Mouse (Mus musculus): ENCODE measurements around the gene Chmp1a. TPM values are rescaled to one million over a fixed set of nuclear protein-coding genes. Genes with fewer than 3 reads are reported as not detected.

The Chmp1a gene
- polyA plus RNA-seq, 1 experiment from 2014 or later = 90.6 TPM

DNA sequence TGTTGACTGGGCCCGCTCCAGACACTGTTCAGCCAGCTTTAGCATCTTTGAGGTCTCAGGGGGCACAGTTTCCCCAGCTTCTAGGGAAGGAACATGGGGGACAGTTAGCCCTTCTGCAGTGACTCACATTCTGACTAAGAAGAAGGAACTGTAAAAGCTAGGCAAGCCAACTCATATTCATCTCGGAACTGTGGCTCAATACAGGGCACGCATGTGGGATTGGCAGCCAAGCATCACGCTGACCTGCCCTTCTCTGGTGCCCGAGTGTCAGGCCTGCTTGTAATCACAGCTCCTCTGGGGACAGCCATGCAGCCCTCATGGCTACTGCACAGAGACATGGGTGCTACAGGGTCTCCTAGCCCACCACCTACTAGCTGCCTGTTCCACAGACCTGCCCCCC lies 38.4 kb upstream of the Chmp1a start:
- Histone ChIP-seq H3K4me2 (replicated peaks; ENCODE audit: low read depth, low read length) (no peak overlapping the region), H3K4me1 (ENCODE audit: control insufficient read depth, insufficient read depth, low read length) (peaks cover 11% of the 10 kb centered on the region; the same call in 1 of the 2 replicates), H3K9me3 (ENCODE audit: control insufficient read depth, low read depth, low read length) (no peaks in the 10 kb centered on the region), H3K27me3 (ENCODE audit: control insufficient read depth, insufficient read depth, low read length) (no peaks in the 10 kb centered on the region), H3K36me3 (ENCODE audit: control insufficient read depth, insufficient read depth, low read length) (peaks cover 47% of the 10 kb centered on the region), H3K9ac (replicated peaks; ENCODE audit: low read depth, low read length) (no peak overlapping the region), H3K27ac (ENCODE audit: low read length) (no peak overlapping the region), H3K4me3 (ENCODE audit: low read depth, low read length) (no peak overlapping the region)
- WGBS = 94% methylated on average over 5 of the region's 5 CpGs
- no peak for ATAC-seq (ENCODE audit: insufficient number of reproducible peaks, insufficient read depth, low FRiP score, low read depth)

DNA sequence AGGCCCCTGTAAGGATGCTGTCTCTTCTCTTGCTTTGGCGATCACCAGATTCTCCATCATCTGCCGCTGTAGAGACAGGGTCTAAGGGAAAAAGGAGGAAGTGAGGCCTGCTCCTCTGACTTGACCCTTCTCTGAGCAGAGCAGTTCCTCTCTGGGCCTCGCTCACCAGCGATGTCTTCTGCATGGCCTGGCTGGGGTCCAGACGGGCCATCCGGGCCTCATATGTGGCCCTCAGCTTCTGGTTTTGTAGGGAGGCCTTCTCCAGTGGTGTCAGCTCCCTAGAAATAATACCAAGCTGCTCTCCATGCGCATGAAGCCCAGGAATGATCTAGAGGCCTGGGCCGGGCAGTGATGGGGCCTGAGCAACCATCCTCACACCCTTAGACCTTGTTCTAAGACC lies 36.0 kb upstream of the Chmp1a start:
- H3K9ac ChIP-seq (replicated peaks; ENCODE audit: low read depth, low read length) = no peak overlapping the region
- no peak overlapping the region for H3K4me3 ChIP-seq (ENCODE audit: low read depth, low read length)
- no peaks in the 10 kb centered on the region for H3K9me3 ChIP-seq (ENCODE audit: control insufficient read depth, low read depth, low read length)
- H3K27me3 ChIP-seq (ENCODE audit: control insufficient read depth, insufficient read depth, low read length) = no peaks in the 10 kb centered on the region
- H3K36me3 ChIP-seq (ENCODE audit: control insufficient read depth, insufficient read depth, low read length) = peaks cover 65% of the 10 kb centered on the region
- H3K4me2 ChIP-seq (replicated peaks; ENCODE audit: low read depth, low read length) = no peak overlapping the region
- H3K4me1 ChIP-seq (ENCODE audit: control insufficient read depth, insufficient read depth, low read length) = peaks cover 5% of the 10 kb centered on the region; the same call in 1 of the 2 replicates
- WGBS = 94% methylated on average over 8 of the region's 8 CpGs
- H3K27ac ChIP-seq (ENCODE audit: low read length) = no peak overlapping the region
- no peak for ATAC-seq (ENCODE audit: insufficient number of reproducible peaks, insufficient read depth, low FRiP score, low read depth)

DNA sequence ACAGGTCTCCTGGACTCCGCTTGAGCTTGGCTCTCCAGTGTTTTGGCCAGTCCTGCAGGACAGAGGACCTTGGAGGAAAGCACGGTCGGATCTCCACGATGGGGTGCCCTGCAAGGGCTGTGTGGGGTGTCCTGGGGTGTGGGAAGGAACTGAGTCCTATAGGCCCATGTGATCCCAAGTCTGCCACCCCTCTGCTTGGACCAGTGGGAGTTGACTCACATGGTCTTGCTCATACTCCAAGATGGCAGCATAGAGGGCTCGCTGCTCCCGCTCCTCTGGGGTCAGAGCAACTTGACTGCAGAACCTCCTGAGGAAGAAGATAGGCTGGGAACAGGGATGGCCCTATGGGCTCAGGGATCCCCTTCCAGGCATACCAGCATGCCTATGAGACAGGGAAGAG lies 35.2 kb upstream of the Chmp1a start:
- Histone ChIP-seq H3K4me1 (ENCODE audit: control insufficient read depth, insufficient read depth, low read length) (no peaks in the 10 kb centered on the region), H3K27me3 (ENCODE audit: control insufficient read depth, insufficient read depth, low read length) (no peaks in the 10 kb centered on the region), H3K9me3 (ENCODE audit: control insufficient read depth, low read depth, low read length) (no peaks in the 10 kb centered on the region), H3K4me3 (ENCODE audit: low read depth, low read length) (no peak overlapping the region), H3K4me2 (replicated peaks; ENCODE audit: low read depth, low read length) (no peak overlapping the region), H3K9ac (replicated peaks; ENCODE audit: low read depth, low read length) (no peak overlapping the region), H3K27ac (ENCODE audit: low read length) (no peak overlapping the region), H3K36me3 (ENCODE audit: control insufficient read depth, insufficient read depth, low read length) (peaks cover 69% of the 10 kb centered on the region)
- ATAC-seq (ENCODE audit: insufficient number of reproducible peaks, insufficient read depth, low FRiP score, low read depth) = no peak
- 97% methylated on average over 6 of the region's 6 CpGs for WGBS

DNA sequence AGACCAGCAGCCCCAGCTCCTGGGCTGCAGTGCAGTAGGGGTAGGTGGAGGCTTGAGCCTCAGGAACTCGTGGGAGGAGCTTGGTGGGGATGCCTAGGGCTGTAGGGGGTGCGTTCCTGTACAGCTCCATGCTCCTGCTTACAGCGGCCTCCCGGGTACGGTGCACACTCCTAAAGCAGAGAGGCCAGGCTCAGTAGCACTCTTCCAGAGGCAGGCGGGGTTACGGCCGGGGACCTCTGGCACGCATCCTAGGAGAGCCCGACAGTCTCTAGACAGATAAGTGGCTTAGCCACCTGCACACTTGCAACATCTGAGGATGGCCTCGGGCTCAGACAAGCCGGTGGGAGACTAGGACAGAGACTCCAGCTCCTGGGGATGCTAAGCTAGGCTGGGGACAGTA lies 33.0 kb upstream of the Chmp1a start:
- 86% methylated on average over 12 of the region's 12 CpGs for WGBS
- no peak overlapping the region for H3K4me2 ChIP-seq (replicated peaks; ENCODE audit: low read depth, low read length)
- no peak for ATAC-seq (ENCODE audit: insufficient number of reproducible peaks, insufficient read depth, low FRiP score, low read depth)
- H3K27ac ChIP-seq (ENCODE audit: low read length) = no peak overlapping the region
- H3K36me3 ChIP-seq (ENCODE audit: control insufficient read depth, insufficient read depth, low read length) = peaks cover 61% of the 10 kb centered on the region
- no peaks in the 10 kb centered on the region for H3K4me1 ChIP-seq (ENCODE audit: control insufficient read depth, insufficient read depth, low read length)
- no peaks in the 10 kb centered on the region for H3K9me3 ChIP-seq (ENCODE audit: control insufficient read depth, low read depth, low read length)
- no peaks in the 10 kb centered on the region for H3K27me3 ChIP-seq (ENCODE audit: control insufficient read depth, insufficient read depth, low read length)
- no peak overlapping the region for H3K4me3 ChIP-seq (ENCODE audit: low read depth, low read length)
- H3K9ac ChIP-seq (replicated peaks; ENCODE audit: low read depth, low read length) = no peak overlapping the region

DNA sequence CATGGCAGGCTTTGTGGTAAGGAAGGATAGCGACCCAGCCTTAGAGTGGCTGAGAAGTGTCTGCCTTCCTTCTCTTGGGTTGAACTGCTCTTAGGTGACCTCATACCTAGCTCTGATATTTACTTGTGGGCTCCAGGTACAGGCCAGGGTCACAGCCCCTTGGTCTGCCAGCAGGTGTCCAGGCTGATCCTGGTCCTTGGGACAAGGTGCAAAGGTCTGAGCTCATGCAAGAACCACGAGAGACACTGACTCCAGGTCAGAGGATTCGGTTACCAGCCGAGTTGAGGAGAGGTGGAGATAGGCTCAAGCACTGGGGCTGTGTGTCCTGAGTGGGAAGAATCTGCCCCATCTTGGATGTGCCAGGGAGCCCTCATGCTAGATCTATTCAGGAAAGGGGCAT lies 31.8 kb upstream of the Chmp1a start:
- Histone ChIP-seq H3K36me3 (ENCODE audit: control insufficient read depth, insufficient read depth, low read length) (peaks cover 54% of the 10 kb centered on the region), H3K27me3 (ENCODE audit: control insufficient read depth, insufficient read depth, low read length) (no peaks in the 10 kb centered on the region), H3K4me2 (replicated peaks; ENCODE audit: low read depth, low read length) (no peak overlapping the region), H3K4me3 (ENCODE audit: low read depth, low read length) (no peak overlapping the region), H3K9ac (replicated peaks; ENCODE audit: low read depth, low read length) (no peak overlapping the region), H3K27ac (ENCODE audit: low read length) (no peak overlapping the region), H3K9me3 (ENCODE audit: control insufficient read depth, low read depth, low read length) (no peaks in the 10 kb centered on the region), H3K4me1 (ENCODE audit: control insufficient read depth, insufficient read depth, low read length) (no peaks in the 10 kb centered on the region)
- ATAC-seq (ENCODE audit: insufficient number of reproducible peaks, insufficient read depth, low FRiP score, low read depth) = no peak
- 87% methylated on average over 4 of the region's 4 CpGs for WGBS

DNA sequence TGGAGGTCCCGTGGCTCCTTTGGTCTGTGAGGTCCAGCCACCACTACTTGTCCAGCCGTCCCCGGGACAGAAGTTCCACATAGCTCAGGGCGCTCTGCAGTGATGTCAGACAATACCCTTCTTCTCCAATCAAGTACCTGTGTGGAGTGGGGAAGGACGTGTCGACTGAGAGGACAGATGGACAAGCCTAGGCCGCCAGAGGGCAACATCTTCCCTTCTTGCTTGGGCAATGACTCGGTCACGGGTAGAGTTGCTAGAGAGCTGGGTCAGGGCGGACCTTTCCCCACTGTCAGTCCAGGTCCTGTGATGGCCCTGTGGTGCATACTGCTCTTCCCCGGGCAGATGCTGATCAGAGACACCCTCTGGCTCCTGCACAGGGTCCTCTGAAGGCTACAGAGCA lies 30.5 kb upstream of the Chmp1a start:
- no peaks in the 10 kb centered on the region for H3K4me1 ChIP-seq (ENCODE audit: control insufficient read depth, insufficient read depth, low read length)
- H3K9ac ChIP-seq (replicated peaks; ENCODE audit: low read depth, low read length) = no peak overlapping the region
- no peak overlapping the region for H3K27ac ChIP-seq (ENCODE audit: low read length)
- WGBS = 70% methylated on average over 11 of the region's 11 CpGs
- H3K9me3 ChIP-seq (ENCODE audit: control insufficient read depth, low read depth, low read length) = no peaks in the 10 kb centered on the region
- no peak overlapping the region for H3K4me2 ChIP-seq (replicated peaks; ENCODE audit: low read depth, low read length)
- peaks cover 45% of the 10 kb centered on the region for H3K36me3 ChIP-seq (ENCODE audit: control insufficient read depth, insufficient read depth, low read length)
- no peak overlapping the region for H3K4me3 ChIP-seq (ENCODE audit: low read depth, low read length)
- no peaks in the 10 kb centered on the region for H3K27me3 ChIP-seq (ENCODE audit: control insufficient read depth, insufficient read depth, low read length)
- no peak for ATAC-seq (ENCODE audit: insufficient number of reproducible peaks, insufficient read depth, low FRiP score, low read depth)

DNA sequence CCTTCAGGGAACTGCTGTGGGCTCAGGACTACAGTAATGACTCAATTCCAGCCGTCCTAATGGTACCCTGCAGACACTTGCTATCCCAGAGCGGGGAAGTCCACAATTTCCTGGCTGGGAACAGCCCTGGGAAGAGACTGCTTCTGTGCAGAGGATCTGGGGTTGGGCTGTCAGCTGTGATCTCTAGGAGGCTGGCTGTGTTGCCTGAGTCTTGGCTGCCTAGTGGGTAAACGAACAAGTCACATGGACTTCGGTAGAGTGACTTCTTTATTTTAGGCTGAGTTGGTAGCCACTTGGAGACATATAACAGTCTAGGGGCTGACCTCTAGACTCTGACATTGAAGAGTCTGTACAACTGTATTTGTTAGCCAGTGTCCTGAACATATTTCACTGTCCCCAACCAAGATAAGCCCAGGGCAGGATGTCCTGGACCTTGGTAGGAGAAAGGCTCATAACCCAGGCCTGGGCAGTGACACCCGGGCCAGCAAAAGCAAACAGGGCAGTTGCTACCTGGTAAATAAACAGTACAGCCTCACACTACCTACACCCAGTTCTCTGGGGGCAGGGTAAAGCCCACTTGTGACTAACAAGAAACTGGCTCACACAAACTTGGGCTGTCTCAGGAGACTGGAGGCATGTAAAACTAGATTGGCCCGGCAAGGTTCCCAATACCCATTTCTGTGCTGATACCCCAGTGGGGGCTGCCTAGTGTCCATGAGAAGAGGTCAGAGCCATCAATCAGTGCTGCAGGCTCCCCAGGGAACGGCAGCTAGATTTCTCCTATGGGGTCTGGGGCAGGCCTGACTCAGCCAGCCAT lies 29.8 kb upstream of the Chmp1a start:
- Histone ChIP-seq H3K9me3 (ENCODE audit: control insufficient read depth, low read depth, low read length) (no peaks in the 10 kb centered on the region), H3K4me2 (replicated peaks; ENCODE audit: low read depth, low read length) (no peak overlapping the region), H3K27me3 (ENCODE audit: control insufficient read depth, insufficient read depth, low read length) (no peaks in the 10 kb centered on the region), H3K36me3 (ENCODE audit: control insufficient read depth, insufficient read depth, low read length) (peaks cover 39% of the 10 kb centered on the region), H3K4me3 (ENCODE audit: low read depth, low read length) (no peak overlapping the region), H3K9ac (replicated peaks; ENCODE audit: low read depth, low read length) (no peak overlapping the region), H3K27ac (ENCODE audit: low read length) (no peak overlapping the region), H3K4me1 (ENCODE audit: control insufficient read depth, insufficient read depth, low read length) (no peaks in the 10 kb centered on the region)
- WGBS = 77% methylated on average over 7 of the region's 7 CpGs
- ATAC-seq (ENCODE audit: insufficient number of reproducible peaks, insufficient read depth, low FRiP score, low read depth) = no peak

DNA sequence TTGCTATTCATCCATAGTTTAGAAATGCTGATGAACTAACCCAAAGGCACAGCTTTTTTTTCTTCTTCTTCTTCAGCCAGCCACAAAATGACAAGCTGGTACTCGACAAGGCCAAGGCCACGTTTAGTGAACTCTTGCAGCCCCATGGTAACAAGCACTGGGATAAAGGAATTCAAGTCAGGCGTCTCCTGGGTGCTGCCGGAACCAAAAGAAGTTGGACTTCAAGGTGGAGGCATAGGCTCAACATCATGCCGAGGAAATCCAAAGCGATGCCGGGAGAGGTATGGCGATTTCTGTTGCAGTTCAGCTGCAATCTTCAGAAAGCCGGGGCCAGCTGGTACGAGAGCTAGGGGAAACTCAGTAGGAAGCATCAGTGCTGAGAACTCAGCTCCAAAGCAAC lies 26.8 kb upstream of the Chmp1a start:
- H3K27me3 ChIP-seq (ENCODE audit: control insufficient read depth, insufficient read depth, low read length) = no peaks in the 10 kb centered on the region
- no peak overlapping the region for H3K4me2 ChIP-seq (replicated peaks; ENCODE audit: low read depth, low read length)
- peaks cover 11% of the 10 kb centered on the region for H3K36me3 ChIP-seq (ENCODE audit: control insufficient read depth, insufficient read depth, low read length)
- no peaks in the 10 kb centered on the region for H3K9me3 ChIP-seq (ENCODE audit: control insufficient read depth, low read depth, low read length)
- H3K4me3 ChIP-seq (ENCODE audit: low read depth, low read length) = no peak overlapping the region
- ATAC-seq (ENCODE audit: insufficient number of reproducible peaks, insufficient read depth, low FRiP score, low read depth) = no peak
- H3K9ac ChIP-seq (replicated peaks; ENCODE audit: low read depth, low read length) = no peak overlapping the region
- no peak overlapping the region for H3K27ac ChIP-seq (ENCODE audit: low read length)
- WGBS = 88% methylated on average over 10 of the region's 10 CpGs
- peaks cover 9% of the 10 kb centered on the region; the same call in 1 of the 2 replicates for H3K4me1 ChIP-seq (ENCODE audit: control insufficient read depth, insufficient read depth, low read length)

All from stomach, embryonic 14.5 days (tissue).